Mouse (Mus musculus): ENCODE data around the gene Ano2.

The Ano2 gene

DNA sequence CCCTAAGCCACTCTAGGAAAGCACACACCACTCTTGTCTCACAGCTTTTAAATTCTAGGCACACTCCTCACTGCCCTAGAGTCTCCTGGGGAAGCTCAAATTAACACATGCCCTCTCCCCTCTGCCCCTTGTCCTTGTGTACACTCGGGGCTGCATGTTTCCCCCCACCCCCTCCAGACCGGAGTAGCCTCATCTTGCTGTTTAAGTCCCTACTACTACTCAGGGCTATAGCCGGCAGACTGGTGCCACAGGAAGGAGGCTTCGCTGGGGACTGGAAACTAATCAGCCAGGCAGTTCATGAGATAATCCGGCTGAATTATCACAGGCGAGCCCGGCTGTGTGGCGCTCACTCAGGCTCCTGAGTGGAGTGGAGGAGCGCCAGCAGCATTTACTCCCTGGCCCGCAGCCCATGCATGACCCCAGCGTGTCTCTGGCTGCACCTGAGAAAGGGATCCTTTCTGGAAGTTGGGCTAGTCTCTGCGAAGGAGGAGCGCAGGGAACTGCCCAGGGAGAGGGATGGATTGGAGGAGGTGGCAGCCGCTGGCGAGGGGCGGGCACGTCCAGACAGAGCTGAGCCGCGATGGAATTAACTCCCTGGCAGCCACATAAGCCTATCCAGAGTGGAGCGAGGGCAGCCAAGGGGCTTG is at the start of gene Ano2:
TSS of gene Ano2 (plus strand) at position 363 of the 647 bp plus-strand sequence.
- peak; percentile 53 to 62 for DNase-seq

DNA sequence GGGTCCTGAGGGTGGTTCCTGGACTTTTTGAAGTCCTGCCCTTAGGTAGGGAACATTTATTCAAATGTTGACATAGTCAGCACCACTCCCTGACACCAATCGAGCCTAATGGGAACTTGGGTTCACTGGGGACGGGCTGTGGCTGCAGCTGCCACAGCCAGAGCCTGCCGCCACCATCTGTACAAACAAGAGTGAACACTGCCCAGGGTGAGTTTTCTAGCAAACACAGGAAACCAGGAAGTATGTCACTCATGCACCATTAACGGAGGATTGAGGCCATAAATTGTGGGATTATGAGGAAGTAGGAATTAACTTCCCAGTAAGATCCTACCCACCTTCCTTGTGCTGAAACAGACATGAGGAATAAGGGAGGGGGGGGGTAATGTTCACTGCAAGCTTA is 49.7 kb upstream of the Ano2 start:
- DNase-seq: no peak

DNA sequence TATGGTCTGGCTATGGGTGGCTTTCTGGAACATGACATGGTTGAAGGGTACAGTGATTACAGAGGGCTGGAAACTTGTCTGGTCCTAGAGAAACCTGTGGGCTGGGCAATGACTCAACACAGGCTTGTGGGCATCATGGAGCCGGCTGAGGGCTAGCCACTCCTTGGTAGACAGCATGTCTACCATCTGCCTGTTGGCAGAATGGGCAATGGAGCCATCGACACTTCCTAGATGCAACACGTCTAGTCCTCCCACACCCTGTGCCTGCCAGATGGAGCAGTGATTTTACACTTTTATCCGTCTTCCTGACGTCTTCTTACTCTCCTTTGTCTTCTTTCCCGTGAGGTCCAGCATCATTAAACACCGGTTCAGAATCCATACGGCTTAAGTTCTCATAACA is 49.1 kb upstream of the Ano2 start:
- no peak for DNase-seq

DNA sequence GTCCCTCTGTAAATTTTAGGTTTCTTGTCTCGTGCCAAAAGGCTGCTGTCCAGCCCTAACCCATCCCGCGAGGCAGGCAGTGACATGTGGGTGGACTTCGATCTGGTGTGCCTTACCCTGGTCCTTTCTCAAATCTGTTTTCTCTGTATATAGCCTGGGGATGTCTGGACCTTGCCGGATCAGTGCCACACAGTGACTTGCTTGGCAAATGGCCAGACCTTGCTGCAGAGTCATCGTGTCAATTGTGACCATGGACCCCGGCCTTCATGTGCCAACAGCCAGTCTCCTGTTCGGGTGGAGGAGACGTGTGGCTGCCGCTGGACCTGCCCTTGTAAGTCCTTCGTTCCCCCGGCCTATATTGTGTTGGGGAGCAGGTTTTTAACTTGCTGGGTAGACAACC is 41.3 kb upstream of the Ano2 start:
- DNase-seq: no peak

DNA sequence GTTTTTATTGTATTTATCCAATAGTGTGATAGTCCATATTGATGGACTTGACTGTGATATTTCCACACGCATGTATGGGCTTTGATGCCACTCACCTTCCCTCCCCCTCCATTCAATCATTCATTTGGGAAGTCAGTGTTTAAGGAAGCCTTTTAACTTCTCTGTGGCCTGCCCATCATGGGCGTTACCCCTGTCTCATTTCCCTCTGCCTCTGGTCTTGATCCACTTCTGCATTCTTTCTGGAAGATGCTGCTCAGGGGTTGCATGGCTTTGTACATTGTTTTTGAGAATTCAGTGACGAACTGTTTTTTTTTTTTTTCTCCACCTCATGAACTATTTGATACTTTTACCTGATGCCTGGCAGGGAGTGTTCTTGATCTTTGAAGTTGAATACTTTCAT is 38.9 kb upstream of the Ano2 start:
- DNase-seq: no peak

- no peak for DNase-seq
Measured at GRCm38 (mm10) chr6:125653416-125653815, 36.8 kb upstream of the Ano2 start.

- peak; percentile 51 to 58 for DNase-seq
Measured at GRCm38 (mm10) chr6:125656921-125657320, 33.3 kb upstream of the Ano2 start.

GRCm38 (mm10) chr6:125657966-125658365 is 32.3 kb upstream of the Ano2 start:
- DNase-seq: no peak

DNA sequence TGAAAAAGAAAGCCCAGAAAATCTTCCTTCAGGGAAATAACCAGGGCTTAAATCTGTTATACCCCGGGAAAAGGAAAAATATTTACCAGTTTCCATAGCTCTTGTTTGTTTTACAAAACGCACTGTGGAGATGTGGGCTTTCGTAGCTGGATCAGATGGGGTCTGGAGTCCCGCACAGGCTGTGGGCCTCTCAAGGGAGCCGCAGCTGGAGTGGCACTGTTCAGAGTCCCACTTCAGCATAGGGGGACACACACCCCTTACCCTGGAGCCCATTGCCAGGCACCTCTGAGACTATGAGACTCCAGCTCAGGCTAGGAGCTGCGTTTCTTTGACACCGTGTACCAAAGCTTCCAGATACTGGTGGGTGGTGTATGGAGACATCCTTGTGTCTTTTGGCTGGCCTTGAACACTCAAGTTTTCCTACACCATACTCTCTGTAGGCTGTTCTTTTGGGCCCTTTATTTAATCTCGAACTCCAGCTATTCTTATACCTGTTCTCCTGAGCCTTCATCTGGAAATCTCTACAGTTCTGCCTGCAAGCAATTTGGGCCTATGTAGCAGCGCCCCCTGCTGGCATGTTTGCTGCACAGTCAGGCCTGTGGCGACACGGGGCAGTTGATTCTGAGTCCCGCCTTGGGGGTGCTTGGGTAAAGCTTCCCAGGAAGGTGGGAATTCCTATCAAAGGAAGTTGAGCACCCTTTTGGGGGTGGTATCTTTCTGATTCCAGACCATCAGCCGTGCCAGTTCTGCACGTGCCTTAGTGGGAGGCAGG is 28.9 kb upstream of the Ano2 start:
- peak; percentile 67 to 70 for DNase-seq

DNA sequence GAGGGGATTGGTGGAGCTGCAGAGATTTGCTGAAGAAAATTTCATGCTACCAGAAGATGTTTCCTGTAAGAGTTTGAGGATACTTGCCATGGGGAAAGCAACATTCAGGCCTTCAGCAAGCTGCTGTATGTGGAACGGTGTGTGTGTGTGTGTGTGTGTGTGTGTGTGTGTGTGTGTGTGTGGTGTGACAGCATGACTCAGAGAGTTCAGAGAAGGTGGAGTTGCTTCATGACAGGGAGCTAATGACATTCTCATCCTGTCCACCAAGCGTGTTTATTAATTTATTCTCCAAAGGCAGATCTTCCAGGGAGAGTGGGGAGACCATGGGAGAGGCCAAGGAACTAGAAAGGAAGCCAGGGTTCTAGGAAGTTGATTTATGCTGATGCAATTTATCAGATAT is 26.3 kb upstream of the Ano2 start:
- DNase-seq: no peak

GRCm38 (mm10) chr6:125671835-125672234 is 18.4 kb upstream of the Ano2 start:
- DNase-seq: no peak

- DNase-seq: no peak
Measured at GRCm38 (mm10) chr6:125678492-125678891, 11.7 kb upstream of the Ano2 start.

DNA sequence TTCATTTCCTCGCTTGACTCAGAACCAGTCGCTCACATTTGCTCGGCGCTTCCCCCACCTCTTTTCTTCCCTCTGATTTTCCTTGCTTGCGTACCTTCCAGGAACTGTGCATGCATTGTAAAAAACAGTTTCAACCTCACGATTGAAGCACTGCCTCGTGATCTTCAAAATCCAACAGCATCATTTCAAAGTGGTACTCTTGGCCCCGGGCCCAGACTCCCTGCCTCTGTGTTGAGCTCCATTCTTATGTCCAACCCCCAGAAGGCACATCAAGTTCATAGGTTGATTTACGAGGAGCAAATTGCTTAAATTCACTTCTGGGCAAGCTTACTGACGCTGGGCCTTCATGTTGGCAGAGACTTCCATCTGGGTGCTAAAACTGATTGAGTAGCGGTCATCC is 9.6 kb upstream of the Ano2 start:
- no peak for DNase-seq

- no peak for DNase-seq
Measured at GRCm38 (mm10) chr6:125685420-125685819, 4.8 kb upstream of the Ano2 start.

GRCm38 (mm10) chr6:125687986-125688385 is 2.2 kb upstream of the Ano2 start:
- no peak for DNase-seq

DNA sequence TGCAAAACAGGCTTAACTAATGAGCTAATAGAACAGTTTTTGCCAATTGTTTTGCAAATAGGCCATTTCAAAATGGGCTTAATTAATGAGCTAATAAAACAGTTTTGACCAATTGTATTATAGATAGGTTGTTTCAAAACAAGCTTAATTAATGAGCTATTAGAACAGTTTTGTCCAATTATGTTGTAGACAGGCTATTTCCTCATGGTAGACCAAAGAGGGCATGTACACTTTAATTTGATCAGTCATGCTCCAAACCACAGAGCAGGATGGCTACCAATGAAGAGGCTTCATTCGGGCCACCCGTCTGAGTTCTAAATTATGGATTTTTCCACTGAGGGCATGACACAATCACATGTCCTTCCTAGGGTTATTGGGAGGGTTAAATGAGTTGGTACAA is 10.9 kb downstream of the Ano2 start:
- DNase-seq: no peak

GRCm38 (mm10) chr6:125711261-125711660 is 21.0 kb downstream of the Ano2 start:
- no peak for DNase-seq

DNA sequence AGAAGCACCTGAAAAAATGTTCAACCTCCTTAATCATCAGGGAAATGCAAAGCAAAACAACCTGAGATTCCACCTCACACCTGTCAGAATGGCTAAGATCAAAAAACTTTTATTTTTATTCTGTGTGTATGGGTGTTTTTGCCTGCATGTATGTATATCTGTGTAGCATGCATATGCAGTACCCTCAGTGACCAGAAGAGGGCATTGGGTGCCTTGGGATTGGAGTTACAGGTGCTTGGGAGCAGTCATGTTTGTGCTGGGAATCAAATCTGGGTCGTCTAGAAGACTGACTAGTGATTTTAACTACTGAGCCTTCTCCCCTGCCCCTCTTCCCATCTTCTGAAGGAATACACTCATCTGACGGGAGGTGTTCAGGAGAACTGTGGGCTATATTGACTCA is 36.2 kb downstream of the Ano2 start:
- DNase-seq: no peak

GRCm38 (mm10) chr6:125727484-125727911 is 37.3 kb downstream of the Ano2 start:
- no peak for DNase-seq

- DNase-seq: no peak
Measured at GRCm38 (mm10) chr6:125729471-125729870, 39.3 kb downstream of the Ano2 start.

GRCm38 (mm10) chr6:125729986-125730535 is 39.8 kb downstream of the Ano2 start:
- no peak for DNase-seq

- DNase-seq: no peak
Measured at GRCm38 (mm10) chr6:125737511-125738285, 47.5 kb downstream of the Ano2 start.
